Comparison of ENCODE assay signal across 17 mouse cellular contexts in the genomic region with DNA sequence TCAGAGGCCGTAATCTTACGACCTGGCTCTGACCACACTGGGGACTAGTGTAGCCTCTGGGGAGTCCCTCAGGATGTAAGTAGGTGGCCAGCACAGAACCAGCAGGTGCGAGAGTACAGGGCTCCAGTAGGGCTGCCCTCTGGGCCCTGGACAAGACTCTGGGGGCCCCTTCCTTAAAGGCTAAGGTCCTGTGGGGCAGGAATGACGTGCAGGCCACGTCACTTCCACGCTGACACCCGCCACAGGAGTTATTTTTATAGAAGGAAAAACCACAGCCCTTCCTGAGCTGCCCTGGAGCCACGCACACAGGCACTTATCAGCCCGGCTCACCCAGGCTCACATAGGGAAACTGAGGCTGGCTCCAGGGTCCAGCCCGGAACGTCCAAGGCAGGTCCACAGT. TPM values are rescaled to one million over a fixed set of nuclear protein-coding genes. Genes with fewer than 3 reads are reported as not detected.
DNase-seq lines count a peak whose midpoint lies in the region; ATAC-seq and TF ChIP-seq lines count a peak whose summit lies in the region.
"Had no signal": no experiment of that assay in that cellular context is flagged by ENCODE, and none has a peak within 500 bp of the region (broad histone marks: within the 10 kb centered on the region; RNA-seq: fewer than 3 reads in every experiment).

No protein-coding gene starts in this region.

- no peaks in the 10 kb centered on the region for H3K9me3 ChIP-seq in hindbrain, embryonic 10.5 days
- H3K9me3 ChIP-seq in hindbrain, embryonic 12.5 days (replicated peaks) = no peaks in the 10 kb centered on the region
- no peaks in the 10 kb centered on the region for H3K9me3 ChIP-seq in lung, postnatal 0 days (ENCODE audit: low read length)
- H3K9me3 ChIP-seq in heart, embryonic 15.5 days (replicated peaks) = no peaks in the 10 kb centered on the region

- peaks cover 8% of the 10 kb centered on the region; the same call in 1 of the 2 replicates for H3K27me3 ChIP-seq in hindbrain, embryonic 10.5 days (ENCODE audit: insufficient read depth, poor library complexity, severe bottlenecking)
- H3K27me3 ChIP-seq in hindbrain, embryonic 12.5 days = peaks cover 6% of the 10 kb centered on the region; the same call in 1 of the 2 replicates
- no peaks in the 10 kb centered on the region for H3K27me3 ChIP-seq in lung, postnatal 0 days (replicated peaks; ENCODE audit: insufficient read depth, low read length)
- H3K27me3 ChIP-seq in heart, embryonic 15.5 days = peaks cover 59% of the 10 kb centered on the region

- no peak for DNase-seq in hindbrain, embryonic 10.5 days (ENCODE audit: low spot score)
- no peak for DNase-seq in lung, postnatal 0 days (ENCODE audit: low spot score)
- DNase-seq in lung, postnatal 25 days (ENCODE audit: low spot score) = no peak
- DNase-seq in T-cell, adult 2 months (ENCODE audit: low spot score) = no peak
- DNase-seq in urinary bladder, adult 2 months (ENCODE audit: low spot score) = no peak
- DNase-seq: cerebellum, adult 11 months; embryo, embryonic 11 days; liver; right cerebral cortex, postnatal 25 days; thymus, postnatal 14 days had no signal

- H3K4me3 ChIP-seq in hindbrain, embryonic 10.5 days = no peak overlapping the region
- no peak overlapping the region for H3K4me3 ChIP-seq in hindbrain, embryonic 12.5 days
- H3K4me3 ChIP-seq in lung, postnatal 0 days (ENCODE audit: low read depth, low read length) = no peak overlapping the region
- no peak overlapping the region for H3K4me3 ChIP-seq in heart, embryonic 15.5 days

- no peak for ATAC-seq in hindbrain, embryonic 12.5 days (ENCODE audit: low FRiP score)
- ATAC-seq in lung, postnatal 0 days = peak; percentile 21
- ATAC-seq in heart, embryonic 15.5 days (replicated peaks; ENCODE audit: insufficient number of reproducible peaks, insufficient read depth, low FRiP score, low read depth) = no peak
- peak; percentile 53 for ATAC-seq in megakaryocyte progenitor cell, adult 5-6 weeks (replicated peaks; ENCODE audit: poor library complexity)
- ATAC-seq: activated CD4-positive, CD25-positive, alpha-beta regulatory T cell, adult 4 months; intestine, embryonic 16.5 days had no signal

- H3K4me2 ChIP-seq in hindbrain, embryonic 12.5 days (replicated peaks) = no peak overlapping the region
- no peak overlapping the region for H3K4me2 ChIP-seq in lung, postnatal 0 days (replicated peaks; ENCODE audit: low read depth, low read length)
- no peak overlapping the region for H3K4me2 ChIP-seq in heart, embryonic 15.5 days

- TF ChIP-seq CTCF in lung, postnatal 0 days (IDR thresholded peaks at IDR 0.05) = no peak

- H3K9ac ChIP-seq in hindbrain, embryonic 12.5 days = no peak overlapping the region
- no peak overlapping the region for H3K9ac ChIP-seq in lung, postnatal 0 days (replicated peaks; ENCODE audit: low read depth)
- 0 out of 2 replicates have a peak overlapping the region, but pooled peaks have one; percentile 11 for H3K9ac ChIP-seq in heart, embryonic 15.5 days

- no peak for TF ChIP-seq EP300 in lung, postnatal 0 days (IDR thresholded peaks at IDR 0.05)

- 81% methylated on average over 11 of the region's 11 CpGs for WGBS in hindbrain, embryonic 10.5 days
- 83% methylated on average over 11 of the region's 11 CpGs for WGBS in hindbrain, embryonic 12.5 days
- 69% methylated on average over 10 of the region's 11 CpGs for WGBS in lung, postnatal 0 days
- 64% methylated on average over 11 of the region's 11 CpGs for WGBS in heart, embryonic 15.5 days

- peaks cover 45% of the 10 kb centered on the region for H3K36me3 ChIP-seq in hindbrain, embryonic 10.5 days
- H3K36me3 ChIP-seq in hindbrain, embryonic 12.5 days = peaks cover 36% of the 10 kb centered on the region
- H3K36me3 ChIP-seq in lung, postnatal 0 days (ENCODE audit: insufficient read depth, low read length) = 0 out of 2 replicates have a peak, but pooled peaks cover 3% of the 10 kb centered on the region
- H3K36me3 ChIP-seq in heart, embryonic 15.5 days = no peaks in the 10 kb centered on the region

- peaks cover 70% of the 10 kb centered on the region for H3K4me1 ChIP-seq in hindbrain, embryonic 10.5 days (replicated peaks)
- H3K4me1 ChIP-seq in hindbrain, embryonic 12.5 days = peaks cover 43% of the 10 kb centered on the region
- H3K4me1 ChIP-seq in lung, postnatal 0 days (ENCODE audit: insufficient read depth, low read depth, low read length) = no peaks in the 10 kb centered on the region
- peaks cover 41% of the 10 kb centered on the region for H3K4me1 ChIP-seq in heart, embryonic 15.5 days (replicated peaks)

- peak overlapping the region; percentile 40; the same call in 1 of the 2 replicates for H3K27ac ChIP-seq in hindbrain, embryonic 10.5 days
- no peak overlapping the region for H3K27ac ChIP-seq in hindbrain, embryonic 12.5 days
- 0 out of 2 replicates have a peak overlapping the region, but pooled peaks have one; percentile 14 for H3K27ac ChIP-seq in lung, postnatal 0 days (ENCODE audit: low read length)
- peak overlapping the region; percentile 1; the same call in 1 of the 2 replicates for H3K27ac ChIP-seq in heart, embryonic 15.5 days
- H3K27ac ChIP-seq: macrophage had no signal

RNA-seq across cellular contexts. Expression of a gene that starts 12.1 kb away (rescaled TPM):
- 4.7 and 4.8 TPM in 2 replicates for polyA plus RNA-seq in hindbrain, embryonic 10.5 days (2016; fragmentation: Nextera tagmentation; extraction: Ambion mirVana)
- 9.4 and 10.3 TPM in 2 replicates for polyA plus RNA-seq in hindbrain, embryonic 12.5 days (2016; fragmentation: Nextera tagmentation; extraction: Ambion mirVana)
- polyA plus RNA-seq in lung, postnatal 0 days (2015; fragmentation: Nextera tagmentation; extraction: Ambion mirVana) = 6.0 and 7.7 TPM in 2 replicates
- polyA plus RNA-seq in heart, embryonic 15.5 days (2015; fragmentation: Nextera tagmentation; extraction: Ambion mirVana) = 3.7 and 6.6 TPM in 2 replicates
- 0.64 and 0.78 TPM in 2 replicates for total RNA-seq in megakaryocyte progenitor cell, adult 5-6 weeks (2015)
- total RNA-seq in megakaryocyte progenitor cell, adult 5-6 weeks (2017) = 2.4 and 4.5 TPM in 2 replicates
- polyA plus RNA-seq in urinary bladder, adult 2 months (2012; rRNA removed) = 42.7 and 62.7 TPM in 2 replicates

RNA-seq across cellular contexts. Expression of a gene that starts 24.4 kb away (rescaled TPM):
- polyA plus RNA-seq in hindbrain, embryonic 10.5 days (2016; fragmentation: Nextera tagmentation; extraction: Ambion mirVana) = 79.5 and 83.0 TPM in 2 replicates
- 51.5 and 65.9 TPM in 2 replicates for polyA plus RNA-seq in hindbrain, embryonic 12.5 days (2016; fragmentation: Nextera tagmentation; extraction: Ambion mirVana)
- 101 TPM in 2 replicates for polyA plus RNA-seq in lung, postnatal 0 days (2015; fragmentation: Nextera tagmentation; extraction: Ambion mirVana)
- 32.1 and 48.3 TPM in 2 replicates for polyA plus RNA-seq in heart, embryonic 15.5 days (2015; fragmentation: Nextera tagmentation; extraction: Ambion mirVana)
- total RNA-seq in megakaryocyte progenitor cell, adult 5-6 weeks (2015) = 12.6 and 13.4 TPM in 2 replicates
- 14.8 TPM in 2 replicates for total RNA-seq in megakaryocyte progenitor cell, adult 5-6 weeks (2017)
- polyA plus RNA-seq in urinary bladder, adult 2 months (2012; rRNA removed) = 42.4 and 54.6 TPM in 2 replicates

RNA-seq across cellular contexts. Expression of a gene that starts 49.5 kb away (rescaled TPM):
- 0.06 and 0.08 TPM in 2 replicates for polyA plus RNA-seq in hindbrain, embryonic 10.5 days (2016; fragmentation: Nextera tagmentation; extraction: Ambion mirVana)
- not detected in 2 replicates for polyA plus RNA-seq in hindbrain, embryonic 12.5 days (2016; fragmentation: Nextera tagmentation; extraction: Ambion mirVana)
- 0.25 and 0.40 TPM in 2 replicates for polyA plus RNA-seq in lung, postnatal 0 days (2015; fragmentation: Nextera tagmentation; extraction: Ambion mirVana)
- 0.19 and 2.2 TPM in 2 replicates for polyA plus RNA-seq in heart, embryonic 15.5 days (2015; fragmentation: Nextera tagmentation; extraction: Ambion mirVana)
- total RNA-seq in megakaryocyte progenitor cell, adult 5-6 weeks (2015) = 11.4 and 14.1 TPM in 2 replicates
- total RNA-seq in megakaryocyte progenitor cell, adult 5-6 weeks (2017) = 5.7 and 6.1 TPM in 2 replicates
- 3.4 and 4.1 TPM in 2 replicates for polyA plus RNA-seq in urinary bladder, adult 2 months (2012; rRNA removed)
- polyA plus RNA-seq: hindbrain, embryonic 11.5 days had no signal

RNA-seq across cellular contexts. Expression of a gene that starts 58.8 kb away (rescaled TPM):
- 22.8 and 27.2 TPM in 2 replicates for polyA plus RNA-seq in hindbrain, embryonic 10.5 days (2016; fragmentation: Nextera tagmentation; extraction: Ambion mirVana)
- 34.5 and 34.8 TPM in 2 replicates for polyA plus RNA-seq in hindbrain, embryonic 12.5 days (2016; fragmentation: Nextera tagmentation; extraction: Ambion mirVana)
- polyA plus RNA-seq in lung, postnatal 0 days (2015; fragmentation: Nextera tagmentation; extraction: Ambion mirVana) = 20.2 and 23.4 TPM in 2 replicates
- polyA plus RNA-seq in heart, embryonic 15.5 days (2015; fragmentation: Nextera tagmentation; extraction: Ambion mirVana) = 19.4 and 23.5 TPM in 2 replicates
- 7.7 and 9.5 TPM in 2 replicates for total RNA-seq in megakaryocyte progenitor cell, adult 5-6 weeks (2015)
- total RNA-seq in megakaryocyte progenitor cell, adult 5-6 weeks (2017) = 5.2 and 6.4 TPM in 2 replicates
- polyA plus RNA-seq in urinary bladder, adult 2 months (2012; rRNA removed) = 23.9 and 26.8 TPM in 2 replicates

Comparison
In these comparisons a context has a peak if more than half of its experiments do, and no peak if none do; other contexts are left out.
1. ATAC-seq: peak in lung, postnatal 0 days (single experiment) and megakaryocyte progenitor cell, adult 5-6 weeks (single experiment); none in hindbrain, embryonic 12.5 days (single experiment) and heart, embryonic 15.5 days (single experiment).